Mouse (Mus musculus): Measurements from ENCODE around the gene Nedd1.

Nedd1 gene

DNA sequence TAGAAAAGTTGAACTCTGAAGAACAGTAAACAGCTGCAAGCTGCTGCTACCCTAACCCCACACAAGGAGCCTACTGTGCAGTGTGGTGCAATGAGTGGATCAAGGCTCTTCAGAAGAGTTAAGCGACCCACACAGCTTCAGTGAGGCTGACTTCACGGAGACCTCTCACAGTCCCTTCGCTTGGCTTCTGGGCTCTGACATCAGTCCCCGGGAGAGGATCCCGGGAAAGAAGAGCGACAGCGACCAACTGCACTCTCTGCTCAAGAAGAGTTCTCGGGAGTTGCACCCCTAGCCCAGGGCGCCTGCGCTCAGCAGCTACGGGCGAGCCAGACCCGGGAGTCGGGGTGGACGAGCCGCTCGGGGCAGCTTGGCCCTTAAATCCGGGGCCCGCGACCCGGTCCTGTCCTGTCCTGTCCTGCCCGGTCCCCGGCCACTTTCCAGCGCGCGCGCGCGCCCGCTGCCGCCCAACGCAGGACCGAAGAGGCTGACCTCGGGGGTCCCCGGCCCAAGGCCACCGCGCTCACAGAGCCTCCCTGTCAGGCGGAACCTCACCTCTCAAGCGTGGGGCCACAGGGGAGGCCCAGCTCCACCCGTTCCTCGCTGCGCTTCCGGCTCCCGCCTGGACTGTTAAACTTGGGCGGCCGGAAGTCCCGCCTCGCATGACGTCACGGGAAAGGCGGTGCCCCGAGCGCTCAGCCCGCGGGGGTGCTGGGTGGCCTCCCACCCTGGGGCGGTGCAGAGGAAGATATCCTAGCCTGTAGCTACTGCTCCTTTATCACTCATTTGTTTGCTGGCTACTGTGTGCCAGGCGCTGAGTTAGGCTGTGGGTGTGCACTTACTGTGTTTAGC lies at the start of gene Nedd1:
Gene Nedd1, minus strand, starts transcription at position 650 of the 849 bp plus-strand sequence.
- no peak for DNase-seq (ENCODE audit: extremely low read depth, low read depth, low spot score)

DNA sequence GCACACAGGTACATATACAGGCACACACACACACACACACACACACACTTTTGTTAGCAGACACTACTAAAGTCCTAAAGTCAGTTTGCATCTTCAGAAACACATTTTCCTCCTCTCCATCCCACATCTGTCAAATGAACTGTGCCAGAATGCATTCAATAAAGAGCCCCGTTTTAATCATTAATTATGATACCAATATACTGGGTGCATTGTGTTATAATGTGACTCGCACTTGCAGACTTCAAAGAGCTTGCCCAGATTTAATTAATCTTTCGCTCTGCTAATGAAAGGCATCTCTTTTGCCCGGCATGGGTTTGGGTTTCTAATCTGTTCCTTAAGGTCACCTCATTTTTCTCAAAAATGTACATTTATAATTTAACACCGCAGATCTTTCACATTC lies 32.1 kb upstream of the Nedd1 start:
- DNase-seq (ENCODE audit: extremely low read depth, low read depth, low spot score) = no peak

GRCm38 (mm10) chr10:92730339-92730738 lies 8.1 kb upstream of the Nedd1 start:
- DNase-seq (ENCODE audit: extremely low read depth, low read depth, low spot score) = no peak

DNA sequence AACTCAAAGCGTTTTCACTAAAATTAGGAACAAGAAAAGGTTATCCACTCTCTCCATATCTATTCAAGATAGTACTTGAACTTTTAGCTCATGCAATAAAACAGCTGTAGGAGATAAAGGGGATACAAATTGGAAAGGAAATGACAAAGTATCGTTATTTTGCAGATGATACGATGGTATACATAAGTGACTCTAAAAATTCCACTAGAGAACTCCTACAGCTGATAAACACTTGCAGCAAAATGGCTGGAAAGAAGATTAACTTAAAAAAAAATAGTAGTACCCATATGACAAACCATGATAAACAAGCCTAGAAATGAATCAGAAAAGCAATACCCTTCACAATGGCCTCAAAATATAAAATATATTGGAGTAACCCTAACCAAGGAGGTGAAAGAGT lies 6.5 kb upstream of the Nedd1 start:
- no peak for DNase-seq (ENCODE audit: extremely low read depth, low read depth, low spot score)

DNA sequence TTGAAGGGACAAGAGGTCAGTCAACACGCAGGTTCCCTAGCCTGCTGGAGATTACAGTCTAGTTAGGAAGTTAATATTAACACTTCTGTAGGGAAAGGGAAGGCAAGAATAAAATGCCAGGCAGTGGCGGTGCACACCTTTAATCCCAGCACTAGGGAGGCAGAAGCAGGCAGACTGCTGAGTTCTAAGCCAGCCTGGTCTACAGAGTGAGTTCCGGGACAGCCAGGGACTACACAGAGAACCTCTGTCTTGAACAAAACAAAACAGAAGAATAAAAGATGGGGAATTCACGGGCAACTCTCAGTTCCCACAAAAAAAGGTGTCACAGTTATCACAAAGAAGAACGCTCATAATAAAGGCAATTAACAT lies 384 bp upstream of the Nedd1 start:
- no peak for DNase-seq (ENCODE audit: extremely low read depth, low read depth, low spot score)

- DNase-seq (ENCODE audit: extremely low read depth, low read depth, low spot score) = no peak
Observed at GRCm38 (mm10) chr10:92699032-92699431, 23.2 kb downstream of the Nedd1 start.

- no peak for DNase-seq (ENCODE audit: extremely low read depth, low read depth, low spot score)
Observed at GRCm38 (mm10) chr10:92675056-92675455, 47.2 kb downstream of the Nedd1 start.

- DNase-seq (ENCODE audit: extremely low read depth, low read depth, low spot score) = no peak
Observed at GRCm38 (mm10) chr10:92671906-92672305, 50.3 kb downstream of the Nedd1 start.

DNA sequence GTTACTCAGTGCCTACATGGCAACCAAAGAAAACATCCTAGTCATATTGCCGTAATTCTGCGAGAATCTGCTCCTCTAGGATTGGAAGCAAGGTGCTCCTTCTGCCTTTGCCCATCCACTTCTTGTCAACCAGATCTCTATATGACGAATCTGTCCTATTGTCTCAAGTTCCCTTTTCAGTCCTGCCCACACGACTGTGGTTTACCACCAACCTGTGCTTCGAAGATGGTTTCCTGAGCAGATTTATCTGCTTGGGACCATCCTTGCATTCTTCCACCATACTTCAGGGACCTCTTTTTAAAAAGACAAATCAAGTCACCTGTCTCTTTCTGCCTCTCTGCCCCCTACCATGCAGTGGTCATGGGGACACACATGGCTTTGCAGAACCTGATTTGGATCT lies 56.9 kb downstream of the Nedd1 start:
- DNase-seq (ENCODE audit: extremely low read depth, low read depth, low spot score) = no peak

DNA sequence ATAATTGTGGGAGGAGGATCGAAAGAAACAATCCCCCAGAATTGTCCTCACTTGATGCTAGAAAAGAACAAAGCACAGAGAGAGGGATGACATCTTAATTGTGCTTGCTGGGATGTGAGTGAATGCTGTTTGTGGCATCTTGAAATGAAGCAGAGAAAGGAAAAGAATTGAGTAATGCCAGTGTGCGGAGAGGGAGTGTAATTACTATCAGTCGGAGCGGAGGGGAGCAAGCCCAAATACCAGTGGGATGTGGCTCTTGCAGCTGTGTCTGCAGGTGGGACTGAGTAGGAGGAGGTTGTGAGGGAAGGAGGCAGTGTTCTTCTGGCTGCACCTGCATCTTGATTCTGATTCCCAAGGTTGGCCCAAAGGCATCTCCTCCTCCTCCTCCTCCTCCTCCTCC lies 69.0 kb downstream of the Nedd1 start:
- no peak for DNase-seq (ENCODE audit: extremely low read depth, low read depth, low spot score)

DNA sequence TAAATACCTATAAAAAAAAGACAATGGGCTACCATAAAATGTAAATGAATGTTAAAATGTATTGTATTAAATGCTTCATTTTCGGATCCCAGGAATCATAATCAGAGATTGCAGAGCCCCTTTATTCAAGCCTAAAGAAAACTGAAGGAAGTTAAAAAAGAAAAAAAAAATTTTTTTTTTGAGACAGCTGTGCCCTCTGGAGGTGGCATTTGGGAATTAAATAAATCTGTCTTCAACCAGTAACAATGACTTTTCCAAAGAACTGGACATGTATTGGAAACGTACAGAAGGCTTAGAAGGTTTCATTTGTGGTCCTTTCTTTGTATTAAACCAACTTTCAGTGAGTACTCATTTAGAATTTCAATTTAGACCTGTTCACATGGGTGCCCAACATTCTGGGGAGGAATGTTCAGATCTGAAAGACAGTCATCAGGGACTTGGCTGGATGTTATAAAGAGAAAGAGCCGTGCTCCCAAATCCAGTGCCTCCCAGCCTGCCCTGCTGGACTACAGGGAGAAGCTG lies 69.8 kb downstream of the Nedd1 start:
- DNase-seq (ENCODE audit: extremely low read depth, low read depth, low spot score) = no peak

DNA sequence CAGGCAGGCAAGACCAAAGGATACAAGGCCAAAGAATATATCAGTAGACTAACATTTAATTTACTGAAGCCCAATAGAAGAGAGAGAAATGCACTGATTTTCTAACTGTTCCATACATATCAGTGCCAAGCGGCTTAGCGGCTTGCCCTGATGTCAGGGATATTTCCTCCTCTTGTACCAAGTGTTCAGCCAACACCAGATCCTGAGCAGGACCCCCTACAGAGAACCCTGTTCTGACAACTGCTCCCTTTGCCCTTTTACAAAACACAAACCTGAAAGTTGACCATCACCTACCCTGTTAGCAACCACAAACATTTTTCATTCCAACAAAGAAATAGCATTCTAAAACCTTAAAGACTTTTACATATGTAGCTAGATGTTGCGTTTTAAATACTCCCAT lies 71.0 kb downstream of the Nedd1 start:
- no peak for DNase-seq (ENCODE audit: extremely low read depth, low read depth, low spot score)

GRCm38 (mm10) chr10:92649096-92649495 lies 73.1 kb downstream of the Nedd1 start:
- no peak for DNase-seq (ENCODE audit: extremely low read depth, low read depth, low spot score)

- DNase-seq (ENCODE audit: extremely low read depth, low read depth, low spot score) = no peak
Observed at GRCm38 (mm10) chr10:92647691-92648090, 74.5 kb downstream of the Nedd1 start.

DNA sequence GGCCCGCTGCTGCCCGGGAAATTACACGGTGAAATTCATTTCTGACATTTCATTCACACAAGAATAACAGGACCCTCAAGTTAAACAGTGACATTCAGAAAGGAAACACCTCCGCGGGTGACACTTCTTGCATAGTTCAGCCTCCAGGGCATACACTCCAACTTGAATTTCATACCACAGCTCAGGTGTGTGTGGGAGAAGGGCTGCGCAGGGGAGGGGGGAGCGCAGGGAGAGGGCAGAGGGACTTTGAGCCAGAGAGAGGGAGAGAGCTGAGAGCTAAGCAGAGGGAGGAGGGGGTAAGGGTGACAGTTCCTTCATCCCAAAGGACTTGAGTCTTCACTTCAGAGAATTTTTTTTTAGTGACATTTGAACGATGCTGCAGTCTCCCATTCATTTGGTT lies 78.2 kb downstream of the Nedd1 start:
- DNase-seq (ENCODE audit: extremely low read depth, low read depth, low spot score) = no peak

- DNase-seq (ENCODE audit: extremely low read depth, low read depth, low spot score) = no peak
Observed at GRCm38 (mm10) chr10:92641032-92641431, 81.2 kb downstream of the Nedd1 start.
